Mouse (Mus musculus): ENCODE data around the gene Efnb2. TPM values are rescaled to one million over a fixed set of nuclear protein-coding genes. Genes with fewer than 3 reads are reported as not detected.

Gene Efnb2
- total RNA-seq, 1 experiment from 2014 or later: 31.5 TPM

DNA sequence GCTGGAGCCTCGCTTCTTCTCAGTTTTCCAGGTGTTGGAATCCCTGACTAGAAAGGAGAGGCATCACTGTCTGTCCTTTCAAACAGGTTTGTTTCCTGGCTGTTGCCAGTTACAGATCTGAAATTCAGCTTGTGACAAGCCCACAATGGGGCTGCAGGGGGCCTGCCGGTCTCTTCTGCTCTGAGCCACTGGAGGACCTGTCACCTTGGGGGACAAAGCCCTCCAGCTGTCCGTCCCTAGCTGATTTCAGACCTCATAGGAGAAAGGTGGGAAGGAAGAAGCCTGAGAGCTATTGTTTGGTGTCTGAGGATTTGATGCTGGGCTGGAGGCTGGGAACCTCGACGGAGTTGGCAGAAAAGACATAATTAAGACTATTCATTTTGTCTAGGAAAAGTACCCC is 88.8 kb downstream of the Efnb2 start:
- no peak for DNase-seq

DNA sequence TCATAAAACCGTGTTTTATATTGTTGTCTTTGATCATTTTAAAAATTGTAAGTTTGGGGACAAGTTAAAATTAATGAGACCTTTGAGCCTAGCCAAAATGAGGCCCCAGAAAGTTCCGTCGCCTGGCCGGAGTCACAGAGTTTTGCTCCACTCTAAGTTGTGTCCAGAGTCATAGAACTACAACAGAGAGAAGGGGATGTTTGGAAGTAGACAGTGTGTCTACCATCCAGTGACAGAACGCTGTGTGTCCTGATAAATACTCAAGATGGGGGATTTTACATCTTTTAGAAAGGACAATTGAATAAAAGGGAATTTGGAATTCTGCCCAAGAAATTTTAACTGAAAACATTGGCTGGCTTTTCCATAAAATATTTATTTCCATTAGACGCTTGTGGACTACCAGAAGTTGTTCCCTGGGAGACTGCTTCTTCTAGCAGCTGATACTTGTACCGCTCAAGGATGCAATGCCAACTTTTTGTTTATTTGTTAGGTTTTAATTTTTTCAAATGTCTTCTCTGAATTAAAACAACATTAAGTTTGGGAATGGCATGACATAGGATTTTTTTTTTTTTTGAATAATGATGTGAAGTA is 89.3 kb downstream of the Efnb2 start:
- DNase-seq: no peak

DNA sequence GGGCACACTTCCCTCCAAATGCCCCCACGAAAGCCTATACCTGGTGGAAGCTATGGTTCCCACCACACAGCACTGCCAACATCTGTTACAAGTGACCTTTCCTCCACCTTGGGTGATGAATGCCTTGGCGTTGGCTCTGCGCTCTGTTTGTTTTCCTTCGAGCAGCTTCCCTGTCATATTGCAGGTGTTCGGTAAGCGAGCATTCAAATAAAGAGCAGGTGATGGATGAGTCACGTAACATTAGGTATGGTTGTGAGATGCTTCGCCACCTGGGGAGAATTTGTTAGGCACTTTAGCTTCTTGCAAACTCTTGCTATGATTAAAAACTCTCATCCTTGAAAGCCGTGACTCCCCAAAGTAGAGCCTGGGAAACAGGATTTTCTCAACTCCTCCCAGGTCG is 91.8 kb downstream of the Efnb2 start:
- no peak for DNase-seq

DNA sequence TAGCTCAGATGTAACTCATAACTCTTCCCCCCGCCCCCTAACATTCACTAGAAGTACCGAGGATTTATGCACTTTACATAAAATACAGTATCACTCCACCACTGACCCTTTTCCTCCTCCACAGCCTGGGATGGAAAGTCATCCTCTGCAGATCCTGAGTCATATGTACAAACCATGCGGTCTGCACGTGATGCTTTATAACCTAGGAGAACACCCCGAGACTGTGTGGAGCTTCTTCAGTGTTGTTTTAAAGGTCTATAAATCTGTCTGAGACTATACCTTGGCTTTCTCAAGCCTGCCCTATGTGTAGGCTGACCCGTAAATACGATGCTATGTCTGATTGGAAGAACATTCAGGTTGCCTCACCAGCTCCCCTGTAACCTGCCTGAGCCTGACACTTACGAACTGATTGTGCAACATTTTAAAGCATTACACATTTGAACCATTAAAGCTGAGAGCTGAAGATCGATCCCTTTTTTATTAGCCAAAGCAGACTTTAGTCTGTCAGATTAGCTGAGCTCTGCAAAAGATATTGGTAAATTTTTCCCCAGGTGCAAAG is 92.7 kb downstream of the Efnb2 start:
- DNase-seq: no peak

Small RNAs within 50 kb of the gene (microRNA-seq; reads per million reads assigned to microRNA genes)
- gene Mir7654: 0.76 to 1.7 reads per million in 2 experiments

Other genes starting within 250 kb of the Efnb2 start
- 76.4 and 95.8 TPM in 2 replicates for gene Arglu1, start 29.3 kb upstream of the Efnb2 start, total RNA-seq (2021)